ENCODE assay signal across 27 mouse cellular contexts in genomic region chr4:134016208-134016607, GRCm38 (mm10). TPM values are rescaled to one million over a fixed set of nuclear protein-coding genes. Genes with fewer than 3 reads are reported as not detected.
DNase-seq lines count a peak whose midpoint lies in the region; ATAC-seq and TF ChIP-seq lines count a peak whose summit lies in the region.
"Had no signal": no experiment of that assay in that cellular context is flagged by ENCODE, and none has a peak within 500 bp of the region (broad histone marks: within the 10 kb centered on the region; RNA-seq: fewer than 3 reads in every experiment).

No protein-coding gene starts in this region.

- no peak for DNase-seq in hindbrain, embryonic 10.5 days (ENCODE audit: low spot score)
- DNase-seq in midbrain, postnatal 0 days (ENCODE audit: low spot score), result no peak
- DNase-seq in R1 (ENCODE audit: low read depth, low spot score), result peak; percentile 70
- no peak for DNase-seq in liver, embryonic 13.5 days
- DNase-seq in right cerebral cortex, postnatal 4 days, result no peak
- no peak for DNase-seq in kidney, adult 8-10 months
- DNase-seq: adrenal gland, postnatal 25 days; cerebellum, adult 11 months; heart, postnatal 4 days; kidney, postnatal 4 days; layer of hippocampus, adult 9-11 months; lung, adult 2 months; thymus, postnatal 4 days had no signal

- no peaks in the 10 kb centered on the region for H3K9me3 ChIP-seq in hindbrain, embryonic 10.5 days
- H3K9me3 ChIP-seq in hindbrain, embryonic 16.5 days (ENCODE audit: control insufficient read depth, low read length), result no peaks in the 10 kb centered on the region
- no peaks in the 10 kb centered on the region for H3K9me3 ChIP-seq in midbrain, embryonic 12.5 days
- H3K9me3 ChIP-seq in midbrain, postnatal 0 days (ENCODE audit: low read length), result no peaks in the 10 kb centered on the region
- no peaks in the 10 kb centered on the region for H3K9me3 ChIP-seq in liver, embryonic 13.5 days (replicated peaks)
- H3K9me3 ChIP-seq: embryonic facial prominence, embryonic 13.5 days; kidney, embryonic 15.5 days had no signal

- H3K4me2 ChIP-seq in hindbrain, embryonic 16.5 days (ENCODE audit: low read length), result no peak overlapping the region
- H3K4me2 ChIP-seq in midbrain, embryonic 12.5 days (replicated peaks), result peak overlapping the region; percentile 54
- H3K4me2 ChIP-seq in midbrain, postnatal 0 days (ENCODE audit: low read depth, low read length, poor library complexity, severe bottlenecking), result no peak overlapping the region
- peak overlapping the region; percentile 49; the same call in 1 of the 2 replicates for H3K4me2 ChIP-seq in liver, embryonic 13.5 days
- H3K4me2 ChIP-seq: embryonic facial prominence, embryonic 13.5 days had no signal

- H3K4me3 ChIP-seq in hindbrain, embryonic 10.5 days, result peak overlapping the region; percentile 87
- no peak overlapping the region for H3K4me3 ChIP-seq in hindbrain, embryonic 16.5 days (ENCODE audit: low read length)
- H3K4me3 ChIP-seq in midbrain, embryonic 12.5 days, result peak overlapping the region; percentile 49
- no peak overlapping the region for H3K4me3 ChIP-seq in midbrain, postnatal 0 days (ENCODE audit: low read depth, low read length)
- no peak overlapping the region for H3K4me3 ChIP-seq in liver, embryonic 13.5 days (replicated peaks)
- H3K4me3 ChIP-seq: embryonic facial prominence, embryonic 13.5 days; kidney, embryonic 15.5 days; megakaryocyte, embryonic 14.5 days had no signal

- peak overlapping the region; percentile 94 for H3K27ac ChIP-seq in hindbrain, embryonic 10.5 days
- no peak overlapping the region for H3K27ac ChIP-seq in hindbrain, embryonic 16.5 days (ENCODE audit: low read depth, low read length)
- H3K27ac ChIP-seq in midbrain, embryonic 12.5 days (replicated peaks), result peak overlapping the region; percentile 79; the same call in 1 of the 2 replicates
- no peak overlapping the region for H3K27ac ChIP-seq in midbrain, postnatal 0 days (ENCODE audit: low read depth, low read length)
- H3K27ac ChIP-seq in liver, embryonic 13.5 days, result no peak overlapping the region
- H3K27ac ChIP-seq: embryonic facial prominence, embryonic 13.5 days; kidney, embryonic 15.5 days had no signal

- ATAC-seq in hindbrain, embryonic 16.5 days, result no peak
- ATAC-seq in midbrain, embryonic 12.5 days (ENCODE audit: low FRiP score, low read depth), result no peak
- no peak for ATAC-seq in midbrain, postnatal 0 days (ENCODE audit: low FRiP score)
- no peak for ATAC-seq in liver, embryonic 13.5 days (ENCODE audit: low read depth)

- H3K9ac ChIP-seq in hindbrain, embryonic 16.5 days (ENCODE audit: low read depth, low read length), result no peak overlapping the region
- peak overlapping the region; percentile 62; the same call in 1 of the 2 replicates for H3K9ac ChIP-seq in midbrain, embryonic 12.5 days (replicated peaks)
- no peak overlapping the region for H3K9ac ChIP-seq in midbrain, postnatal 0 days (replicated peaks; ENCODE audit: low read length, poor library complexity, severe bottlenecking)
- H3K9ac ChIP-seq in liver, embryonic 13.5 days, result no peak overlapping the region
- H3K9ac ChIP-seq: embryonic facial prominence, embryonic 13.5 days; kidney, embryonic 15.5 days had no signal

- peaks cover 12% of the 10 kb centered on the region; the same call in 1 of the 2 replicates for H3K36me3 ChIP-seq in hindbrain, embryonic 10.5 days
- no peaks in the 10 kb centered on the region for H3K36me3 ChIP-seq in hindbrain, embryonic 16.5 days (ENCODE audit: control insufficient read depth, insufficient read depth, low read length)
- H3K36me3 ChIP-seq in midbrain, embryonic 12.5 days, result no peaks in the 10 kb centered on the region
- H3K36me3 ChIP-seq in midbrain, postnatal 0 days (ENCODE audit: insufficient read depth, low read length), result no peaks in the 10 kb centered on the region
- H3K36me3 ChIP-seq in liver, embryonic 13.5 days, result no peaks in the 10 kb centered on the region
- H3K36me3 ChIP-seq: embryonic facial prominence, embryonic 13.5 days; G1E; kidney, embryonic 15.5 days had no signal

- H3K27me3 ChIP-seq in hindbrain, embryonic 10.5 days (ENCODE audit: insufficient read depth, poor library complexity, severe bottlenecking), result no peaks in the 10 kb centered on the region
- peaks cover 17% of the 10 kb centered on the region for H3K27me3 ChIP-seq in hindbrain, embryonic 16.5 days (replicated peaks; ENCODE audit: control insufficient read depth, insufficient read depth, low read length)
- H3K27me3 ChIP-seq in midbrain, embryonic 12.5 days, result peaks cover 24% of the 10 kb centered on the region
- peaks cover 18% of the 10 kb centered on the region for H3K27me3 ChIP-seq in midbrain, postnatal 0 days (ENCODE audit: insufficient read depth, low read length)
- H3K27me3 ChIP-seq in liver, embryonic 13.5 days, result peaks cover 62% of the 10 kb centered on the region

- WGBS in hindbrain, embryonic 10.5 days, result 2% methylated on average over 7 of the region's 7 CpGs
- 6% methylated on average over 7 of the region's 7 CpGs for WGBS in hindbrain, embryonic 16.5 days
- 2% methylated on average over 7 of the region's 7 CpGs for WGBS in midbrain, embryonic 12.5 days
- 9% methylated on average over 7 of the region's 7 CpGs for WGBS in midbrain, postnatal 0 days
- 22% methylated on average over 7 of the region's 7 CpGs for WGBS in liver, embryonic 13.5 days (ENCODE audit: insufficient replicate concordance)

- peaks cover 92% of the 10 kb centered on the region for H3K4me1 ChIP-seq in hindbrain, embryonic 10.5 days (replicated peaks)
- H3K4me1 ChIP-seq in hindbrain, embryonic 16.5 days (ENCODE audit: control insufficient read depth, insufficient read depth, low read depth, low read length), result peaks cover 18% of the 10 kb centered on the region
- H3K4me1 ChIP-seq in midbrain, embryonic 12.5 days, result peaks cover 70% of the 10 kb centered on the region
- peaks cover 8% of the 10 kb centered on the region for H3K4me1 ChIP-seq in midbrain, postnatal 0 days (ENCODE audit: insufficient read depth, low read length)
- H3K4me1 ChIP-seq in liver, embryonic 13.5 days (replicated peaks), result peaks cover 19% of the 10 kb centered on the region

- TF ChIP-seq CTCF in midbrain, postnatal 0 days (IDR thresholded peaks at IDR 0.05), result no peak

RNA-seq across cellular contexts. Expression of gene Lin28a, which starts 2.4 kb away (rescaled TPM):
- polyA plus RNA-seq in hindbrain, embryonic 10.5 days (2016; fragmentation: Nextera tagmentation; extraction: Ambion mirVana), result 13.4 and 27.5 TPM in 2 replicates
- polyA plus RNA-seq in hindbrain, embryonic 16.5 days (2015; fragmentation: Nextera tagmentation; extraction: Ambion mirVana), result 0.16 and 0.35 TPM in 2 replicates
- polyA plus RNA-seq in midbrain, embryonic 12.5 days (2016; fragmentation: Nextera tagmentation; extraction: Ambion mirVana), result 3.3 and 3.4 TPM in 2 replicates
- total RNA-seq in midbrain, postnatal 0 days (2014; rRNA removed), result 0.05 and 0.57 TPM in 2 replicates
- 0.04 and 0.13 TPM in 2 replicates for polyA plus RNA-seq in midbrain, postnatal 0 days (2015; fragmentation: Nextera tagmentation; extraction: Ambion mirVana)
- 1.8 and 2.0 TPM in 2 replicates for polyA plus RNA-seq in liver, embryonic 13.5 days (2015; fragmentation: Nextera tagmentation; extraction: Ambion mirVana)
- total RNA-seq: adrenal gland, postnatal 25 days; left cerebral cortex, adult 8-10 months had no signal
- polyA plus RNA-seq: C2C12; embryonic facial prominence, embryonic 13.5 days; frontal cortex, adult 2 months; G1E had no signal

RNA-seq across cellular contexts. Expression of gene Dhdds, which starts 15.5 kb away (rescaled TPM):
- 39.5 and 42.3 TPM in 2 replicates for polyA plus RNA-seq in hindbrain, embryonic 10.5 days (2016; fragmentation: Nextera tagmentation; extraction: Ambion mirVana)
- 49.7 and 49.8 TPM in 2 replicates for polyA plus RNA-seq in hindbrain, embryonic 16.5 days (2015; fragmentation: Nextera tagmentation; extraction: Ambion mirVana)
- 36.8 and 43.9 TPM in 2 replicates for polyA plus RNA-seq in midbrain, embryonic 12.5 days (2016; fragmentation: Nextera tagmentation; extraction: Ambion mirVana)
- total RNA-seq in midbrain, postnatal 0 days (2014; rRNA removed), result 45.6 and 46.2 TPM in 2 replicates
- polyA plus RNA-seq in midbrain, postnatal 0 days (2015; fragmentation: Nextera tagmentation; extraction: Ambion mirVana), result 38.3 and 42.6 TPM in 2 replicates
- polyA plus RNA-seq in liver, embryonic 13.5 days (2015; fragmentation: Nextera tagmentation; extraction: Ambion mirVana), result 19.7 and 23.5 TPM in 2 replicates

RNA-seq across cellular contexts. Expression of gene Zfp683, which starts 37.4 kb away (rescaled TPM):
- polyA plus RNA-seq in hindbrain, embryonic 10.5 days (2016; fragmentation: Nextera tagmentation; extraction: Ambion mirVana), result not detected in 2 replicates
- polyA plus RNA-seq in hindbrain, embryonic 16.5 days (2015; fragmentation: Nextera tagmentation; extraction: Ambion mirVana), result not detected in 2 replicates
- polyA plus RNA-seq in midbrain, embryonic 12.5 days (2016; fragmentation: Nextera tagmentation; extraction: Ambion mirVana), result not detected in 2 replicates
- total RNA-seq in midbrain, postnatal 0 days (2014; rRNA removed), result not detected in 2 replicates
- not detected in 2 replicates for polyA plus RNA-seq in midbrain, postnatal 0 days (2015; fragmentation: Nextera tagmentation; extraction: Ambion mirVana)
- not detected in 2 replicates for polyA plus RNA-seq in liver, embryonic 13.5 days (2015; fragmentation: Nextera tagmentation; extraction: Ambion mirVana)
- total RNA-seq: adrenal gland, postnatal 25 days; G1E; gastrocnemius, adult 8-10 months; granulocyte monocyte progenitor cell, adult 5-6 weeks; heart, postnatal 4 days; left cerebral cortex, adult 8-10 months had no signal
- polyA plus RNA-seq: C2C12; embryonic facial prominence, embryonic 13.5 days; frontal cortex, adult 2 months; G1E; heart, embryonic 14.5 days; intestine, embryonic 14.5 days; kidney, embryonic 15.5 days; stomach, embryonic 14.5 days had no signal

RNA-seq across cellular contexts. Expression of gene Crybg2, which starts 44.4 kb away (rescaled TPM):
- 1.6 and 2.9 TPM in 2 replicates for polyA plus RNA-seq in hindbrain, embryonic 10.5 days (2016; fragmentation: Nextera tagmentation; extraction: Ambion mirVana)
- polyA plus RNA-seq in hindbrain, embryonic 16.5 days (2015; fragmentation: Nextera tagmentation; extraction: Ambion mirVana), result 3.7 and 5.3 TPM in 2 replicates
- polyA plus RNA-seq in midbrain, embryonic 12.5 days (2016; fragmentation: Nextera tagmentation; extraction: Ambion mirVana), result 1.2 and 1.7 TPM in 2 replicates
- 4.2 and 4.5 TPM in 2 replicates for total RNA-seq in midbrain, postnatal 0 days (2014; rRNA removed)
- polyA plus RNA-seq in midbrain, postnatal 0 days (2015; fragmentation: Nextera tagmentation; extraction: Ambion mirVana), result 7.7 and 8.4 TPM in 2 replicates
- polyA plus RNA-seq in liver, embryonic 13.5 days (2015; fragmentation: Nextera tagmentation; extraction: Ambion mirVana), result 0.22 and 0.25 TPM in 2 replicates
- total RNA-seq: gastrocnemius, adult 8-10 months; heart, postnatal 4 days had no signal
- polyA plus RNA-seq: C2C12 had no signal

RNA-seq across cellular contexts. Expression of gene Hmgn2, which starts 47.8 kb away (rescaled TPM):
- polyA plus RNA-seq in hindbrain, embryonic 10.5 days (2016; fragmentation: Nextera tagmentation; extraction: Ambion mirVana), result 3,014 and 3,091 TPM in 2 replicates
- polyA plus RNA-seq in hindbrain, embryonic 16.5 days (2015; fragmentation: Nextera tagmentation; extraction: Ambion mirVana), result 909 and 1,029 TPM in 2 replicates
- polyA plus RNA-seq in midbrain, embryonic 12.5 days (2016; fragmentation: Nextera tagmentation; extraction: Ambion mirVana), result 3,003 and 3,059 TPM in 2 replicates
- 231 and 262 TPM in 2 replicates for total RNA-seq in midbrain, postnatal 0 days (2014; rRNA removed)
- 858 and 919 TPM in 2 replicates for polyA plus RNA-seq in midbrain, postnatal 0 days (2015; fragmentation: Nextera tagmentation; extraction: Ambion mirVana)
- 779 and 917 TPM in 2 replicates for polyA plus RNA-seq in liver, embryonic 13.5 days (2015; fragmentation: Nextera tagmentation; extraction: Ambion mirVana)

Comparison
In these comparisons a context has a peak if more than half of its experiments do, and no peak if none do; other contexts are left out.
1. H3K27ac ChIP-seq: peak in hindbrain, embryonic 10.5 days (single experiment) and midbrain, embryonic 12.5 days (single experiment); none in hindbrain, embryonic 16.5 days (single experiment), midbrain, postnatal 0 days (single experiment) and liver, embryonic 13.5 days (single experiment).
2. H3K4me3 ChIP-seq: peak in hindbrain, embryonic 10.5 days (single experiment) and midbrain, embryonic 12.5 days (single experiment); none in hindbrain, embryonic 16.5 days (single experiment), midbrain, postnatal 0 days (single experiment) and liver, embryonic 13.5 days (single experiment).
3. H3K4me2 ChIP-seq: peak in midbrain, embryonic 12.5 days (single experiment) and liver, embryonic 13.5 days (single experiment); none in hindbrain, embryonic 16.5 days (single experiment) and midbrain, postnatal 0 days (single experiment).